Mouse (Mus musculus): ENCODE data around the gene Cdhr1.
"Not testable (repeated sequence)": the region's sequence is repeated elsewhere in the genome, so short reads cannot be mapped to it uniquely, and the experiment has no call there.

Cdhr1 gene

DNA sequence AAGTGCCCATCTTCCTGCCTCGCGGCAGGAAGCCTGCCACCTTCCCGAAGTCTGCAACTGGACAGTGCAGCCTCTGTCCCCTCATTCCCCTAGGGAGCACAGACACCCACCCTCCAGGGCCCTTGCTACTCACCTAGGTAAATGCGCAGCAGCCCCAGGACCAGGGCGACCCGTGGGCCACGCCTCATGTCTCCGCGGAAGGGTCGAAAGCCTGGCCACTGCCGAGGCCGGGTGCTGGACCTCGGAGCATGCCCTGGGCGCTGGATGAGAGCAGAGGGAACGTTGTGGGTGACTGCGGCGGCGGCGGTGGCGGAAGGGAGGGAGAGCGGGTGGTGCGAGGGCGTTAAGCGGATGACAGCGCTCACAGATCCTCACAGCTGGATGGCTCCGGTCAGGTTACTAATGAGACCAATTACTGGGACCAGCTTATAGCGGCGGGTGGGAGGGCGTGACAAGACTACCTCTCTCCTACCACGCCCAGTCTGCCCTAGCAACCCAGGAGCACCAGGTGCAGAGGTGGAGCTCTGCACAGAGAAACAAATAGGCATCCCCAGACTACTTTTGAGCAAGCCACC, at the start of gene Cdhr1:
Gene Cdhr1 (minus strand): TSS at position 392 of the 575 bp plus-strand sequence.
- DNase-seq = no peak

DNA sequence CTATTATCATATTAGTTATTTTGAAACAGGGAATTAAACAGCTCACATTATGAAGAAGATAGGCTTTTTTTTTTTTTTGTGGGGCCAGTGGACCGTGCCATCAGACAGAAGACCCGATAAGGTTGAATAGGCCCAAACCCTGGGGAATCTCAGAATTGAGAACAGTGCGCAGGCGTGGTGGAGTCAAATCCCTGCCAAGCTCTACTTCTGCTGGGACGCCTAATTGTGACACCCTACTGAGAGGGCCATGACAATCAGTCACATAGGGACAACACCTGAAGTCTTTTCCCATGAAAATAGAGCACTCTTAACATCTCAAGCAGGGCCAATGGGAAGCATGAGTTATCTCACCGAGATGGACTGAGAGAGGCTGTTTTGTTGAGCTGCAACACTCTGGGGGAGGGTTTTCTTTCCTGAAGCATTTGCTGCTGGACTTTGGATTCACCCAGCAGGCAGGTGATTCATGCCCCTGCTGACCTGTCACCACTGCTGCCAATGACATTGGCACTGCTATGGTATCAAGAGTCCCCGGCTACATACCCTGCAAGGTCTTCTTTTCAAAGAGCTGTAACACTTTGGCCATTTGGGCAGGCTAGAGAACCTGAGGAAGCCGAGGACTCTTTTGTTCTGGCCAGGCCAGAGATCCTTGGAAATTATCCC, 41.0 kb upstream of the Cdhr1 start:
- DNase-seq = no peak

DNA sequence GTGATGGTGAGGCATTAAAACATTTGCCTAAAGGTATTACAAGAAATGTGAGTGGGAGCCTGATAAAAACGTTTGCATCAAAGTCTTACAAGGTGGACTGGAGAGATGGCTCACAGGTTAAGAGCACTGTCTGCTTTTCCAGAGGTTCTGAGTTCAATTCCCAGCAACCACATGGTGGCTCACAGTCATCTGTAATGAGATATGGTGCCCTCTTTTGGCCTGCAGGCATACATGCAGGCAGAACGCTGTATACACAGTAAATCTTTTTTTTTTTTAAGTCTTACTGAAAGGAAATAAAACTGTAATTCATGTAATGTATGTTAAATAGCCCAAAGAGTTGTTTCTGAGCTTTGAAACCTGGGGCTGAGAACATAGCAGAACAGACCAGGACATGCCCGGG, 39.4 kb upstream of the Cdhr1 start:
- not testable (repeated sequence) for DNase-seq

DNA sequence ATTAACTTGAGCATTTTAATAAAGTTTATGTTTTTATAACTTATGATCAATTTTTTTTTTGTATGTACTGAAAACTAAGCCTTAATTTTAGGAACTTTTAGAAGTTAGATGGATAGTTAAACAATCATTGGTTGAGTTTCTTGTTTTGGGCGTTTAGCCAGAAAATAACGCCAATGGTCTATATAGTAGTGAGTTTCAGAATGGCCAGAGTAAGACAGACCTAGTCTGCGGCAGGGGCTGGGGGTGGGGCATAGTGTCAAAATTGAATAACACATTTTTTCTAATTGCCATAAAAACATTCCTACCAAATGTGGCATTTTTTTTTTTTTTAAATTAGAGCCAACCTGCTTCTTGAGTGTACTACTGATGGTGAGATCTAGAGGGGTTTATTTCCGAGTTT, 38.0 kb upstream of the Cdhr1 start:
- no peak for DNase-seq

DNA sequence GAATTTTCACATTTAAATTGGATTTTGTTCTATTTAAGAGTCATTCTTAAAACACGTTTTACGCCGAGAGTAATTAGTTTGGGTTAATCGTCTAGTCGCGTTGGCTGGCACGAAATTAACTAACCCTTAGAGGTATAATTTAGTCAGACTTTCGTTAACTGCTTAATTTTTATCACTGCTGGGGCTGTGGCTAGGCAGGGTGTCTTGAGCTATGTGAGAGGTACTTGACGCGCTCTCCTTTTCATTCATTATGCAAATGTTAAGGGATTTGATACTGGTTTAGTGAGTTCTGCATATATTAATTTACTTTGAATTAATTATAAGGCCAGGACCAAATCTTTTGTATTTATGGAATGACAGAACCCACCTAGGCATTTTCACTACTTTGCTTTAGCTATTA, 37.5 kb upstream of the Cdhr1 start:
- no peak for DNase-seq

DNA sequence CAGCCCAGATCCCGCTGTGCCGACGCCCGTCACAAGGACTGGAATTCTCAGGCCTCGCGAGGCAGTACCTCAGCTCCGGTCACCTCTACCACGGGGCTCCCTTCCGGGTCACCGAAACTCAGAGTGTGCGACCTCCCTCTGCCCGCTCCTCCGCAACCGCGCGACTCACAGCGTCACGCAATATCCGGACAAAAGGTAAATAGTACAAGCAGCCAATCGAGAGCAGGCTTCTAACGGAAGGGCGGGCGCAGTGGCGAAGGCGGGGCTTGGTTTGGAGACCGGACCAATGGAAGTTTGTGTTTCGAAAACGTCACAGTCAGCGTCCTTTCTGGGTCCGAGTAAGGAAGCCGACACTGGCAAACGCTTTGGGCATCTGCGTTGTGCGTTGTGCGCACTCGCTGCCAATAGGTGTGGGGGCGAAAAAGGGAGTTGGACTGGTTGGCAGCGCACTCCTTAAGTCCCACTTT, 37.0 kb upstream of the Cdhr1 start, which contains the start of gene Ghitm:
Gene Ghitm (minus strand): TSS at position 146 of the 467 bp plus-strand sequence.
- peak; percentile 96 for DNase-seq

DNA sequence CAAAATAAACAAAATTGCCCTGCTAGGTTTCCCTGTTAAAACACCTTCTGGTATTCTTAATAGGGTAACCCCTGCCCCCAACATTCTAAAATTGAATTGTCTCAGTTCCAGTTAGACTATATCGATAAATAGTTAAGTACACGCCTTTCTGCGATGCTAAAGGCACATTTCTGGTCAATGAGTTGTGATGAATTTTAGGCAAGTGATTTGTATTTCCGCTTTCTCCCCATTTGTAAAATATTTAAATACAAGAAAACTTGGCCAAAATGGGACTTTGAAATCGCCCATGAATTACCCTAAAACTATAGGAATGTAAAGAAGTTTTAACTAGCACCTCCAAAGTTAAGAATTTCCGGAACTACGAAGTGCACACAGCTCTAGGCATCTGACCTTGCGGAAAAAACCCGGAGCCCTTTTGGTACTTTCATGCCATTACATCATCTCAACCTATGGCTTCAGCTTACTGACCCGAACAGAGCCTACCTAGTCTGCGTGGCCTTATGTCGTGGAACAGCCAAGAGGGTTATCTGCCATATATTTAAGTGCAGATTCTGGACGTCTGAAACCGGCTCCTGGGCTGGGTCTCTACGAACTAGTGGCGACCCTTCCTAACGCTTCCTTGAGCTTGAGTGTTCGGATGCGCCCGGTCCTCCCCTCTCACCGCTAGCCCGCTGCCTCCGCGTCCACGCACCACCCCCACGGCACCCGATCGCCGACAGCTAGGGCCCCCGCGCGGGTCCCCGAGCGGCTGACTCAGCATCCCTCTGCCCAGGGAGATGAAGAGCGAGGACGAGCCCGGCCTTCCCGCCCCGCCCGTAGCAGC, 36.4 kb upstream of the Cdhr1 start:
- no peak for DNase-seq

DNA sequence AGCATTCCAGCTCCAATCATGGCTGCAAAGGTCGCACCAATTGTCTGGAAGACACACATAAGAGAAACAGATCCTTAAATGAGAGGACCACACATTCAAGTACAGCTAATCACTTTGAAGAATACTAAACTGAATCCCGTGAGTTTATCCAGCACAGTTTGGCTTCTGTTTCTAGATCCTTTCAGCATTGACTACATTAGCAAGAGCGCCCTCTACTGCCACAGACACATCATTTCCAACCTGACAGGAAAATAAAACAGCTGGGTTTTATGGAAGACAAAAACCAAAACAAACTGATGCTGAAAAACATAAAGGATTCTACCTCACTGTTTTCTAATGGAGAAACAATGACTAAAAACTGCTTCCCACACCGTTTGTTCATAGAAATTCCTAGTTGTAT, 29.5 kb upstream of the Cdhr1 start:
- DNase-seq = peak in 1 of 2 experiments; percentile 13

DNA sequence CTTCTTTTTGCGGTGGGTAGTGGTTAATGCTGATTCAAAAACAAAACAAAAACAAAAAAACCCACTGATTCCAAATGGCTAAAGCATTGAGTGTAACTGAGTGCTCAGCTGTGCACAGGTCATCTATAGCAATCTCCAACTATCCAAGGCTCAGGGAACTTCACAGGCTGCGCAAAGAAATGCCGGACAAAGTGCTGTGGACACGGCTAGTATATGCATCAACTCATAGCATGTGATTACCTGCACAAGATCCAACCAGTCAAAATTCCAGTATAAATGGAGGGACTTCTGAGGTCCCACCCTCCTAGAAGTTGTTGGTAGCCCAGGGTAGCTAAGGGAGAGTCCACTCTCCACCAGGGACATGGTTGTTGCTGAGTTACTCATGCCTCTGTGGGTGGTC, 21.1 kb upstream of the Cdhr1 start:
- no peak for DNase-seq

DNA sequence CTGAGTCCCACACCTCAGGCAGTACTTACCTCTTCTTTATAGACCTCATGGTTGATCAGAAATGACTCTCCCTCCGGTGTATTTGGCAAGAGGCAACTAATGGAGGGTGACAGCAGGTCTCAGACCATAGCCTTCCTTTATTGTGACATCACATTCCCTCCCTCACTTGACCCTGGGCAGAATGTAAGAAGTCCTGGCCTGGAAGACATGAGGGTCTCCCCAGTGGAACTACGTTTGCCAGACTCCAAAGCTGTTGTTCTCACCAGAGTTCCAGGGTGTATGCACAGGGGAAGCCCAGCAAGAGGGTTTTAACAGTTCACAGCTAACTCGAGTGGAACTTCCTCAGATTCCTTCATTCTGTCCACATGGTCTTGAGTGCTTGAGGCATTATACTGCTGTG, 15.8 kb upstream of the Cdhr1 start, which contains the start of gene 2610528A11Rik:
Gene 2610528A11Rik (minus strand): TSS at position 101 of the 400 bp plus-strand sequence.
- no peak for DNase-seq

DNA sequence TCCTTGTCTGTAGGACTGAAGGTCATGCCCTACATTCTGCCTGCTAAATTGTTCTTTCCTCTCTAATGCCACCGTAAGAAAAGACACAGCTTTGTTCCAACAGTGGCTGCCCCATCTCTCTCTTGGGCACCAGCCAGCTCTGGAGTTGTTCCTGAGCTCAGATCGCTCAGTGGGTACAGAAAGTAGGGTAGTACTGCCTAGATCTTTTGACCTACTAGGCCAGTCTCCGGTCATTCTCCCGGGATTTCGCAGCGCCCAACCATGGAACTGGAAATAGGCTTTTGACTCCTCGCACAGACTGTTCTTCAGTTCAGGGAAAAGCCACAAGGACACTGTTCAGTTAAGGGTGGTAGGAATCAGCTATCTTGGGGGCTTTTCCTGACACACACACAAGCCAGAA, 14.8 kb upstream of the Cdhr1 start:
- DNase-seq = no peak

DNA sequence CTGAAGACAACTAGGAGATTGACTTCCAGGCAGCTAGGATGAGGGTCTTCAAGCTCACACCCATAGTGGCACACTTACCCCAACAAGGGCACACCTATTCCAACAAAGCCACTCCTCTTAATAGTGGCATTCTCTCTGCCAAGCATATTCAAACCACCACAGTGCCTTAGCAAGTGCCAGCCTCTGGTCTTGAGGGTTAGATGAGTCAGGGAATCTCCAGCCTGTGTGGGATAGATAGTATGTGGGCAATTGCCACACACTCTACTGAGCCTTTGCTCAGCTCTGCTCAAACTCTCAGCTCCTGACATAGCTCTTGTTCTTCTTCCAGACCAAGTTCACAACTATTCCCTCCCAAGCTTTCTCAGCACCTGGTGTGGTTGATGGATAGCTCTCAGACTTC, 13.2 kb upstream of the Cdhr1 start:
- DNase-seq = no peak

DNA sequence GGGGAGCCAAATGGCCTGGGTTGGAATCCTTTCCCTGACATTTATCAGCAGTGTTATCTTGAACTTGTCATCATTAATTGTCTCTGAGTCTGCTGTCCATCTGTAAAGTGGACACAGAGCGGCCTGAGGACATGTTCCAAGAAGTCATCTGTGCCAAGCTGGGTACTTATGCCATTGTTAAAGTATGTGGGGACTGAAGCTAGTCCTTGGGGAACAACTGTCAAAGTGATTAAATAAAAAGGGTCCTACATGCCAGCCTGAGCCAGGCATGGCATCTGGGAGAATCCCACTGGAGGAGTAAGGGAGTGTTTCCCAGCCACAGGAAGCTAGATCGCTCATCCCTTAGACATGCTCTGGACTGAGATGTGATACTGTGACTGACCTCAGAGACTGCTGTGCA, 12.3 kb upstream of the Cdhr1 start:
- no peak for DNase-seq

DNA sequence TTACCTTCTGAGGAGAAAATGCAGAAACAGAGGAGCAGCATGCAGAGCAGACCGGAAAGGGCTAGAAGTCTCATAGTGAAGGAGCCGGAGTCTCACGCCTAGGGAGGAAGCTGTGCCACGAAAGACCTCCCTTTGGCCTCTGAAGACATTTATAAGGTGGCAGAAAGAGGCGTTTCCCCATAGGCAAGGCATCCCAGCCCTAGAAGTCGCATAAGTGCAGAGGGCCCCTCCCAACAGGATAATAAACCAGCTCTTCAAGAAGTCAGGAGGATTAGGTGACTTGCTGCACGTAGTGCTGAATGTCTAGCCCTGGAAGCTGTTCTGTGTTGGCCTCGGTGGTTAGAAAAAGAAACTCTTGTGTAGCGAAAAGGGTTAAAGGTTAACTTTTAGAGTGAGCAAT, 11.8 kb upstream of the Cdhr1 start:
- no peak for DNase-seq

DNA sequence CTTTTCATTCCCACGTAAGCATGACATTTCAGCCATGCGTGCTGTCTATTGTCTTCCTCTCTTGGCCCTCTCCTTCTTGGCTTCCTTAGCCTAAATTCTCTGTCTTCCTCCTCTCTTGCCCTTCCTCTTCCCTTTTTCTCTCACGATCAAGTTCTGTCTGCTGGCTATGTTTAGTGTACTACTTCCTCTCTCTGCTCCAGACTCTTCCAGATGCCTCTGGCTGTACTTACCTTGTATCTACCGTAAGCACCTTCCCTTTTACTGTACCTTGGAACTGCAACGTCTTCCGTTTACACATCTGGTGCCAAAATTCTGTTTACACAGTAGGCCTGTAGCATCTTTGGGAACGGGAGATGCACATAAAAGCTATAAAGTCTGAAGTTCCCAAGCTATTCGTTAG, 11.3 kb upstream of the Cdhr1 start:
- no peak for DNase-seq

DNA sequence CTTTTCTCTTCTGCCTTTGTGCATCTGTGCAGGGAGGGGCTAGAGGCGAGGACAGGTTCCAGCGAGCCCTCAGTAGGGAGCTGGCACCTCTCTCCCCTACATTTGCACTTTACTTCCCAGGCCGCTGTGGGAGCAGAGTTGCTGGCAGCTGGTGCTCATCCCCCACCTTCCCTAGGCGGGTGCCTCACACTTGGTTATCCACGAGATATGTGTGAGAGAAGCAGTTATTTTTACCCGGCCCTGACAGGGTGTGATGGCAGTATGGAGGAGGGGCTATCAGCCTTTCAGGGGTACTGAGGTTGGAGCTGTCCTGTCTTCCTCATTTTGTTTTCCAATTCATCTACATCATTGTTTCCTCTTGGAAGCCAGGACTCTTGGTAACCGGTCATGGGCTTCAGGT, 7.7 kb upstream of the Cdhr1 start:
- no peak for DNase-seq

DNA sequence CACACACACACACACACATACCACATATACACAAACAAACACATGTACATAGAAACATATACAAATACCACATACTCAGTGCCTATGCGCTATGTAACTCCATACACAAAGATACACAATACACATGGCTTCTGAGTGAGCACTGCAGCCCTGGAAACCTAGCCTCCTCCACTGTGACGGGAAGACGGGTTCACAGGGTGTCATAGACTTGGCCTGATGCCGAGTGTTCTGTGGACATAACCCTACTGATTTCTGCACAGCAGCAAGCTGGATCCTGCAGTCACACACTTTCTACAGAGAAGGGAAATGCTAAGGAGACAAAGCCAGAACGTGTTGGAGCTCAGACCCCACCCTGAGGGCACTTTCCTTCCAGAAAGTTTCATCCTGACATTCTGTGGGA, 6.6 kb upstream of the Cdhr1 start:
- no peak for DNase-seq

DNA sequence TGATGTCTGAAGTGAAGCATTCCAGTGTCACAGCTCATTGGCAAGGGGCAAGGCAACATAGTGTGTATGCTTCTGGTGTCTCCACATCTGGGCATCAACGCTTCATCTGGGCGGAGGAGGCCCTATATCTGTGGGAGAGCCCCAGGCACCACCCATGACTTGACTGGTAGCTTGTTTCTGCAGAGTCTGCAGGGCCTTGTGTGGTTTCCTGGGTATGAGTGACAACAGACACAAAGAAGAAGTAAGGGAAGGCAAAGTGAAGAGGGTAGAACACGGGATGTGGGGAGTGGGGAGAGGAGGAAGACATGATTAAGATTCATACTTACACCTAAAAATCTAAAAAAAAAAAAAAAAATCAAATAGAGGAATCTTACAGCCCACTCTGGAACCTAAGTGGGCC, 4.3 kb upstream of the Cdhr1 start:
- no peak for DNase-seq

DNA sequence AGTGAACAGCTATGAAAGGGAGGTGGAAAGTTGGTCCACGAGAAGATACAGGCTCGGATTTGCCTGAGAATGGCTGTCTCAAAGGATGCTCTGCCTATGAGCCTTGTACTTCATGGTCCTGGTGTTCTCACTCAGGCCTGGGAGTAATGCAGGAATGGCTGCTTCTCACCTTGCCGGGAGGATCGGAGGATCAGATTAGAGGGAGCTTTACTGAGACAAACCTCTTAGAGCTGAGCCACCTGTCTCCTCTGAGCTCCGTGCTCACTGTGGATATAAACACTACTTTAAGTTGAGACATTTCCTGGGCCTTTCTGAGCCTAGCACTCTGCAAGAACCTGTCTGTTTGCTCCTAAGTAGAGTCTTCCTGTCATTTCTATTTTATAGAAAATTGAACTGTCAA, 3.4 kb upstream of the Cdhr1 start:
- DNase-seq = no peak

DNA sequence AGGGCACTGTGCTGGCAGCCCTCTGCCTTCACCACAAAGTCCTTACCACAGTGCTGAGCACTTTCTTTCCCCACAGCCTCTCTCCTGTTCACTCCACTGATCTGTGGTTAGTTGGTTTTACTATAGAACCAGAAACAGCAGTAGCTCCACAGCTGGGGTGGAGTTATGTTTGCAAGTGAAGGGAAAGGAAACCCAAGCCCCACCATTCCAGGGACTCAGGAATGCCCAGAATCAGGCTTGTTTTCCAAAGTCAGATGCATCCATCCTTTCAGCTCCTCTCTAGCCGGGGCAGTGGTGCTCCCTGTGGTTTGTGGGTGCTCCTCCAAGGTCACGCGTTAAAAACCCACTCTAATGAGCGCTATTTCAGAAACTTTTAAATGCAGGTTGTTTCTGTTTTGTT, 2.6 kb downstream of the Cdhr1 start:
- DNase-seq = no peak

DNA sequence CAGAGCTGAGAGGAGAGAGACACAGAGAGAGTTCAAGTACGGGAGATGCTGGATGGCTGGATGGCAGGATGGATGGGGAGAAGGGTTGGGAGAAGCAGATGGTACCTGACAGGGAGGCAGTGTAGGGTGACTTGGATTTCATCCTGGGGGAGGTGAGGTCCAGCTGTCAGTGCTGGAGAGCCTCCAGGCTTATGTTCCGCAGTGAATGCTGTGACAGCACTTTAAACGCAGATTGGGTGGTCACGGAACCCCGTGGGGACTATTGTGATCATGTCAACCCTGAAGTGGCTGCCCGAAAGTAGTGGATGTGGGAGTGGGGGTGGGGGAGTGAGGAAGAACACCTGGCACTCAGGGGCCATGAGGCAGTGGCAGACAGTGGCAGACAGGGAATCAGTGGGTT, 3.7 kb downstream of the Cdhr1 start:
- DNase-seq = no peak

DNA sequence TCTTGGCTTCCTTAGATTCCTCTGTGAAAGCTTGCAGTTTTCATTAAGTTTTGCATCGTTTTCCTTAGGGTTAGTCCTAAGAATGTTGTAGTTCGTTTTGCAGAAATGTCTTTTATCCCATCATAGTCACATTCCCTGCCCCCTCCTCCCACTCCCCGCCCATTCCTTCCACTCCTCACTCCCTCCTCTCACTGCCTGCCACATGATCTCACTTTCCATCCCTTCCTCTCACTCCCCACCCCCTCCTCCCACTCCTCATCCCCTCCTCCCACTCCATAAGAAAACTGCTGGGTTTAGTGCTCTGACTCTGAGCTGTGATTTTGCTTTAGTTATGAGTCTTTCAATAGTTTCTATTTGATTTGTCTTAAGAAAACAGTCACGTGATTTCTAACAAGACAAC, 14.4 kb downstream of the Cdhr1 start:
- no peak for DNase-seq

DNA sequence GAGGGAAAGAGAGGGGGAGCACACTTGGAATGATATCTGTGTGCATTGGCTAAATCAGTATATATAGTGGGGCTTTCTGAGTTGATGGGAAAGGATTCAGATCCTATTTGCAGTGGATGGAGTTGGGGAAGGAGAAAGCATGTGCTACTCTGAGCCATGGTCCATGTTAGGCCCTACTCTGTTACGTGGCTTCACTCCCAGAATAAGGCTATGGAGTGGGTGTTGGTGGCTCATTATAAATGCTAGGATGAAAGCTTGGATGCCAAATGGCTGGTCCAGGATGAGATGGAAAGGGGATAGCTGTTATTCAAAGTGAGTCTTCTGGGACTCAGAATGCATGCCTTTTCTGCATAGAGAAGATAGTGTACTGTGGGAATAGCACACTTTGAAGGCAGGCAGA, 17.4 kb downstream of the Cdhr1 start:
- DNase-seq = no peak

DNA sequence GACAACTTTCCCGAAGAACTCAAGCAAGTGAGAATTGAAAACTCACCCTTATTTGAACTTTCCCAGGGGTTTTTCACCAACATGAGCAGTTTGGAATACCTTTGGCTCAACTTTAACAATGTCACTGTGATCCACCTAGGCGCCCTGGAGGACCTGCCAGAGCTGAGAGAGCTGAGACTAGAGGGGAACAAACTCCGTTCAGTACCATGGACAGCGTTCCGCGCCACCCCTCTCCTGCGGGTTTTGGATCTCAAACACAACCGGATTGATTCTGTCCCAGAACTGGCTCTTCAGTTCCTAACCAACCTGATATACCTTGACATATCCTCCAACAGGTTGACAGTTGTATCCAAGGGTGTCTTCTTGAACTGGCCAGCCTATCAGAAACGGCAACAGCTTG, 29.6 kb downstream of the Cdhr1 start:
- peak; percentile 7 to 9 for DNase-seq
